Mouse (Mus musculus) liver, postnatal 0 days (tissue): ENCODE results near the gene Ttc16.

Experiments used
- CTCF ChIP-seq: sonication (generic); IDR thresholded peaks from 2 replicates; pipeline ENCODE4 v1.5.1; 2016; ENCODE audit warnings: antibody characterized with exemption, low read depth
- EP300 ChIP-seq: IDR thresholded peaks from 2 replicates; pipeline ENCODE4 v1.6.1; 2016; ENCODE audit warnings: antibody characterized with exemption, low read depth, mild to moderate bottlenecking

- TF ChIP-seq EP300 (no peak), CTCF (peak; percentile 66)
Measured at GRCm38 (mm10) chr2:32787176-32787575, 11.7 kb upstream of the Ttc16 start.
